Comparison of ENCODE assay signal across 8 mouse cellular contexts in the genomic region with DNA sequence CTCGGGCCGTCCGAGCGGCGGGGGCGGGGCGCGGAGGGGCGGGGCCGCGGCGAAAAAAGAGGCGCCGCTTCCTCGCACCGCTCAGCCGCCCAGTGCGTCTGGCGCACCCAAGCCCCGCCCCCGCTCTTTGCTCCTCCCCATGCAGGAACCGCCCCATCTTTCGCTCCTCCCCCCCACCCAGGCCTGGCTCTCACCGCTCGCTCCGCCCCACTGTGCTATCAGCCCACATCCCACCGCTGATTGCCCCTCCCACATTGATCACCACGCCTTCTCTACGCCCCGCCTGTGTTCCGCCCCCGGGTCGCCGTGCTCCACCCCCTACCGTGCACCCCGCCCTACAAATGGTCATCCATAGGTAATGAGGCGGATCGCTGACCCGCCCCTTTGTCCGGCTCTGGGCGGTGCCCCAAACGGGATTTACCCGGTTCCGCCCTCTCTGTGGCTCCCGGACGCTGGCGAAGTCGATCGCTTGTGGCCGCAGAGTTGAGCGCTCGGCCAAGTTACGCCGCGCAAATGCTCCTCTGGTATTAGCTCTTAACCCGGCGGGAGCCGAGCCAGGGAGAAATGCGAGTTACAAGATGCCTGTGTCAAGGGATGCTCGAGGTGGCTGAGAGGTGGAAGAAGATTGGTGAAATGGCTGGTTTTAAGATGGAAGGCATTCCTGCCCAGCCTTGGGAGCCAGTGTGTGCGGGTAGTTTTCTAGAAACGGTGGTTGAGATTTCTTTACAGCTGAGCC. TPM values are rescaled to one million over a fixed set of nuclear protein-coding genes. Genes with fewer than 3 reads are reported as not detected.
DNase-seq lines count a peak whose midpoint lies in the region; ATAC-seq and TF ChIP-seq lines count a peak whose summit lies in the region.

No protein-coding gene starts in this region.

- H3K27ac ChIP-seq in hindbrain, embryonic 16.5 days (ENCODE audit: low read depth, low read length), result peak overlapping the region; percentile 82
- H3K27ac ChIP-seq in left cerebral cortex, adult 2 months, result peak overlapping the region; percentile 91

- H3K27me3 ChIP-seq in hindbrain, embryonic 16.5 days (replicated peaks; ENCODE audit: control insufficient read depth, insufficient read depth, low read length), result no peaks in the 10 kb centered on the region

- peak overlapping the region; percentile 78 for H3K9ac ChIP-seq in hindbrain, embryonic 16.5 days (ENCODE audit: low read depth, low read length)

- intact Hi-C loops in left cerebral cortex, adult 2 months (cut with DNase I), result loop anchor here (2.0 kb wide), 1 partner anchor 50 kb away; no protein-coding TSS in a partner anchor

- WGBS in hindbrain, embryonic 16.5 days, result under 1% methylated on average over 56 of the region's 62 CpGs

- no peak for TF ChIP-seq CTCF in left cerebral cortex, adult 2 months (IDR thresholded peaks at IDR 0.05)

- peak; percentile 93 for DNase-seq in T-cell, adult 2 months (ENCODE audit: low spot score)
- peak; percentile 93 to 95 for DNase-seq in cerebellum, postnatal 36 days
- DNase-seq in frontal cortex, postnatal 36 days (ENCODE audit: low spot score in 2 of 2), result peak; percentile 93 to 95
- DNase-seq in left cerebral cortex, adult 2 months (ENCODE audit: extremely low spot score in 1 of 2, low spot score in 2 of 2), result peak; percentile 92 to 96
- peak; percentile 94 to 95 for DNase-seq in right cerebral cortex, adult 2 months (ENCODE audit: low spot score in 2 of 2)
- DNase-seq in urinary bladder, postnatal 14 days (ENCODE audit: low spot score), result peak; percentile 99

- peak overlapping the region; percentile 94 for H3K4me2 ChIP-seq in hindbrain, embryonic 16.5 days (ENCODE audit: low read length)

- H3K4me3 ChIP-seq in hindbrain, embryonic 16.5 days (ENCODE audit: low read length), result peak overlapping the region; percentile 63
- peak overlapping the region; percentile 72 for H3K4me3 ChIP-seq in left cerebral cortex, adult 2 months

- no peaks in the 10 kb centered on the region for H3K9me3 ChIP-seq in hindbrain, embryonic 16.5 days (ENCODE audit: control insufficient read depth, low read length)

- H3K36me3 ChIP-seq in hindbrain, embryonic 16.5 days (ENCODE audit: control insufficient read depth, insufficient read depth, low read length), result no peaks in the 10 kb centered on the region

- peaks cover 15% of the 10 kb centered on the region for H3K4me1 ChIP-seq in hindbrain, embryonic 16.5 days (ENCODE audit: control insufficient read depth, insufficient read depth, low read depth, low read length)

- peak; percentile 93 for ATAC-seq in hindbrain, embryonic 16.5 days
- ATAC-seq in megakaryocyte, adult 5-6 weeks (ENCODE audit: poor library complexity, severe bottlenecking), result peak; percentile 83

RNA-seq across cellular contexts. Expression of gene Tspan14, which starts 0.4 kb away (rescaled TPM):
- 52.5 and 60.6 TPM in 2 replicates for polyA plus RNA-seq in hindbrain, embryonic 16.5 days (2015; fragmentation: Nextera tagmentation; extraction: Ambion mirVana)
- 10 to 100 TPM; 50.2 to 52.1 TPM for total RNA-seq in left cerebral cortex, adult 2 months (2021)
- 60.6 and 66.0 TPM in 2 replicates for total RNA-seq in megakaryocyte, adult 5-6 weeks (2015)
- 72.4 and 76.5 TPM in 2 replicates for total RNA-seq in megakaryocyte, adult 5-6 weeks (2017)

RNA-seq across cellular contexts. Expression of gene Fam213a, which starts 46.6 kb away (rescaled TPM):
- 110 and 123 TPM in 2 replicates for polyA plus RNA-seq in hindbrain, embryonic 16.5 days (2015; fragmentation: Nextera tagmentation; extraction: Ambion mirVana)
- total RNA-seq in left cerebral cortex, adult 2 months (2021), result 100 to 1,000 TPM; 106 to 123 TPM
- total RNA-seq in megakaryocyte, adult 5-6 weeks (2015), result 1.8 and 3.5 TPM in 2 replicates
- total RNA-seq in megakaryocyte, adult 5-6 weeks (2017), result 2.6 and 3.6 TPM in 2 replicates

Comparison
In these comparisons a context has a peak if more than half of its experiments do, and no peak if none do; other contexts are left out.
1. Peak in every context shown above with its lines: DNase-seq, ATAC-seq, H3K4me3 ChIP-seq and H3K27ac ChIP-seq.
2. RNA of gene Fam213a, which starts 46.6 kb away (total RNA-seq): 106 to 123 TPM in left cerebral cortex, adult 2 months; 1.8 to 3.6 TPM in megakaryocyte, adult 5-6 weeks; every median in the first group is over 10 times any median in the second.